Mouse (Mus musculus) forebrain, embryonic 15.5 days (tissue): Measurements from ENCODE around the gene Trim44. TPM values are rescaled to one million over a fixed set of nuclear protein-coding genes. Genes with fewer than 3 reads are reported as not detected.

Experiments
- ATAC-seq: fragments of 200-750 bp; cut with Nextera tagmentation; replicated peaks from 2 replicates; pipeline ENCODE4 v1.8.0; 2017; ENCODE audit warnings: mild to moderate bottlenecking, moderate TSS enrichment, moderate library complexity
- H3K27ac ChIP-seq: fragments of 300-500 bp; sonication (generic); replicated peaks from 2 replicates; pipeline ENCODE4 v1.5.1; 2015; ENCODE audit warnings: mild to moderate bottlenecking, inconsistent platforms
- H3K27me3 ChIP-seq: fragments of 300-500 bp; sonication (generic); 2 replicates; pipeline ENCODE4 v1.6.1; 2015; ENCODE audit warnings: inconsistent platforms
- H3K36me3 ChIP-seq: fragments of 300-500 bp; sonication (generic); 2 replicates; pipeline ENCODE4 v1.6.1; 2015; ENCODE audit warnings: mild to moderate bottlenecking, inconsistent platforms
- H3K4me1 ChIP-seq: fragments of 300-500 bp; sonication (generic); 2 replicates; pipeline ENCODE4 v1.6.1; 2015; ENCODE audit warnings: inconsistent platforms
- H3K4me2 ChIP-seq: fragments of 300-500 bp; sonication (generic); replicated peaks from 2 replicates; pipeline ENCODE4 v1.6.1; 2015; ENCODE audit warnings: mild to moderate bottlenecking, inconsistent platforms
- H3K4me3 ChIP-seq: fragments of 300-500 bp; sonication (generic); 2 replicates; pipeline ENCODE4 v1.5.1; 2015; ENCODE audit warnings: mild to moderate bottlenecking, inconsistent platforms
- H3K9ac ChIP-seq: fragments of 300-500 bp; sonication (generic); replicated peaks from 2 replicates; pipeline ENCODE4 v1.6.1; 2015; ENCODE audit warnings: mild to moderate bottlenecking, inconsistent platforms
- H3K9me3 ChIP-seq: fragments of 300-500 bp; sonication (generic); 2 replicates; pipeline ENCODE4 v1.6.1; 2016; ENCODE audit warnings: inconsistent platforms
- WGBS: fragments of 180-500 bp; shearing (Covaris S2); methylation state at CpG from one replicate; pipeline ENCODE4 v1.1.7; 2015; ENCODE audit warnings: mixed read lengths; 5-methylcytosine and 5-hydroxymethylcytosine counted together
- polyA plus RNA-seq: library from polyadenylated mRNA; unstranded; fragments of >200 nt; fragmentation: Nextera tagmentation; extraction: Ambion mirVana; gene quantifications from 2 replicates; pipeline ENCODE4 v1.2.1, GENCODE M21; 2015

Gene Trim44
- polyA plus RNA-seq, 1 experiment from 2014 or later = 57.1 TPM

DNA sequence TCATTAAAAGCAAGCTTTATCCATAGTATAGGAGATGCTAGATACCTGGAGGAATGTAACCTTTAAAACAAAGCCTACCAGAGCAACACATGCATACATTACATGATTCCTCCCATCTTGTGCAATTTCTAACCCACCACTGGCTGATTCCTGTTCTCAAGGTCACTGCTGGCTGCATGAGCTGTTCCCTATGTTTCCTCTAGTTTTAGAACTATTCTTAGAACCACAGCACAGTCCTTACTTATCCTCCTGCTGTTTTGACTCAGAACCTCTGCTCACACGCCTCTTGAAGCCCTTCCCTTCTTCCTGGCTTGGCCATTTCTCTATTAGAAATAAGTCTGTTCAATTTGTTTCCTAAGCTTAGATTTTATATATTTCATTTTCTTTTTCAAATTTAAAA is 28.7 kb downstream of the Trim44 start:
- no peaks in the 10 kb centered on the region for H3K27me3 ChIP-seq
- H3K4me3 ChIP-seq = no peak overlapping the region
- no peak overlapping the region for H3K27ac ChIP-seq
- no peak overlapping the region for H3K4me2 ChIP-seq
- peaks cover 5% of the 10 kb centered on the region; the same call in 1 of the 2 replicates for H3K36me3 ChIP-seq
- H3K9me3 ChIP-seq = no peaks in the 10 kb centered on the region
- H3K9ac ChIP-seq = no peak overlapping the region
- WGBS = 83% methylated on average over 1 of the region's 1 CpGs
- no peak for ATAC-seq
- 0 out of 2 replicates have a peak, but pooled peaks cover 6% of the 10 kb centered on the region for H3K4me1 ChIP-seq

DNA sequence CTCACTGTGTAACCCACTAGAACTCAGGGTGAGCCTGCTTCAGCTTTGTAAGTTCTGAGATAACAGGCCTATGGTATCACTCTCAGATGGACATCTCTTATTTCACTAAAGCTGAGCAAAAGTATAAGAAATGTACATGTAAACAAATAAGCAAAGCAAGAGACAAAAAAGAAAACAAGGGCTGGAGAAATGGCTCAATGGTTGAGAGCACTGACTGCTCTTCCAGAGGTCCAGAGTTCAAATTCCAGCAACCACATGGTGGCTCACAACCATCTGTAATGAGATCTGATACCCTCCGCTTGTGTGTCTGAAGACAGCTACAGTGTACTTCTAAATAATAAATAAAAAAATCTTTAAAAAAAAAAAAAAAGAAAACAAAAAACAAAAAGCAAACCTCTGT is 29.2 kb downstream of the Trim44 start:
- WGBS = 100% methylated on average over 1 of the region's 1 CpGs
- no peak overlapping the region for H3K4me3 ChIP-seq
- no peaks in the 10 kb centered on the region for H3K27me3 ChIP-seq
- H3K9me3 ChIP-seq = no peaks in the 10 kb centered on the region
- no peak overlapping the region for H3K9ac ChIP-seq
- no peak for ATAC-seq
- no peak overlapping the region for H3K27ac ChIP-seq
- H3K36me3 ChIP-seq = peaks cover 5% of the 10 kb centered on the region; the same call in 1 of the 2 replicates
- no peak overlapping the region for H3K4me2 ChIP-seq
- 0 out of 2 replicates have a peak, but pooled peaks cover 4% of the 10 kb centered on the region for H3K4me1 ChIP-seq

DNA sequence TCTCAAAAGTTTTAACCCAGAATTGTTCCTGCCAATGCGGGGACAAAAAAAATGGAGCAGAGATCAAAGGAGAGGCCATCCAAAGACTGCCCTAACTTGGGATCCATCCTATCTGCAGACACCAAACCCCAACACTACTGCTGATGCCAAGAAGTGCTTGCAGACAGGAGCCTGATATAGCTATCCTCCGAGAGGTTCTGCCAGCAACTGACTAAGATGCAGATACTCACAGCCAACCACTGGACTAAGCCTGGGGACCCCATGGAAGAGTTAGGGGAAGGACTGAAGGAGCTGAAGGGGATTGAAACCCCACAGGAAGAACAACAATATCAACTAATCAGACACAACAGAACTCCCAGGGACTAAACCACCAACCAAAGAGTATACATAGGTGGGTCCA is 30.3 kb downstream of the Trim44 start:
- Histone ChIP-seq H3K27me3 (no peaks in the 10 kb centered on the region), H3K4me2 (no peak overlapping the region), H3K9me3 (no peaks in the 10 kb centered on the region), H3K4me1 (0 out of 2 replicates have a peak, but pooled peaks cover 3% of the 10 kb centered on the region), H3K4me3 (no peak overlapping the region), H3K9ac (no peak overlapping the region), H3K36me3 (peaks cover 5% of the 10 kb centered on the region; the same call in 1 of the 2 replicates), H3K27ac (no peak overlapping the region)
- WGBS = 97% methylated on average over 2 of the region's 2 CpGs
- no peak for ATAC-seq

DNA sequence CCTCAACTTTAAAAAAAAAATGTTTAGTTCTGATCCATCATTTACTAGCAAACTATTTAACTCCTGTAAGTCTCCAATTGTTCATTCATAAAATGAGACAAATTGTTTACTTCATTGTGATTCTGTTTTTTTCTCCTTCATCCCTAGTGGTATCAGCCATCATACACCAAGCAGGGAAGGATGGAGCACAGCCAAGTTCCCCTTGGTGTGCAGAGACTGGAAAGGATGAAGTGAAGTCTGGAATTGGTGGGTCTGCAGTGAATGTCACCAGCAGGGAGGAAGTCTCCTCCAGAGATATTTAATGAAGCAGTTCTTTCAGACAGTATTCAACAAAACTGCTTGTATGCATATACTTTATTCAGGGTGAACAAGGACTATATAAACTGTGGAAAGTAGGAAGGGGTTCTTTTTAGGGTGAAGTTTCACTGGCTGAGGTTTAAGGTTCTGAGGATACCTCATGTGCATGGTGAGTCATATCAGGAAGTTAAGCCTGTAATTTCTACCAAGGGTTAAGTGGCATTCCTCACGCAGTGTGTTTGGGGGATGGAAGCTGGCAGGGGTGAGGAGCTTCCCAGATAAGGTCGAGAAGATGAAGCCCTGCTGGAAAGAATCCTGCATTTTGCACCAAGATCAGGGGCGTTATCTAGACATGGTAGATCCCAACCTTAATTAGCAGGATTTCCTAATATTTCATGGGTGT is 34.1 kb downstream of the Trim44 start:
- no peaks in the 10 kb centered on the region for H3K27me3 ChIP-seq
- 0 out of 2 replicates have a peak, but pooled peaks cover 3% of the 10 kb centered on the region for H3K4me1 ChIP-seq
- no peak overlapping the region for H3K27ac ChIP-seq
- H3K4me2 ChIP-seq = no peak overlapping the region
- no peak overlapping the region for H3K9ac ChIP-seq
- H3K4me3 ChIP-seq = no peak overlapping the region
- no peaks in the 10 kb centered on the region for H3K9me3 ChIP-seq
- no peak for ATAC-seq
- WGBS = 72% methylated on average over 3 of the region's 3 CpGs
- H3K36me3 ChIP-seq = peaks cover 3% of the 10 kb centered on the region; the same call in 1 of the 2 replicates

DNA sequence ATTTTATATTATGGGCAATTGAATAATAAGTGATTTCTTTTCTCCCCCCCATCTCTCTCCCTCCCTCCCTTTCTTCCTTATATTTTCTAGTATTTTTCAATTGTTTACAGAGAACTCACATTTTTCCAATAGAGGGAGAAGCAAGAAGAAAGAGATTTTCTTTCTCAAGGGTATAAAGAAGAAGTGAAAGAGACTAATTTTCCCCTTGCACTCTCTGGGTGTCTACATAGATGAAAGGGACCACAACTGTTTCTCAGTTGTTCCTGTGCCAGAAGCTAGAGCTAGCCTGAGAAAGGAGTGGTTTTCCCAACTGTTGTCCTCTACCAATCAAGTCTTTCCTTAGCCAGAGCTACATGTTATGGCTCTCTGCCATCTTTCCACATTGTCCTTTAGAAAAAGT is 34.9 kb downstream of the Trim44 start:
- Histone ChIP-seq H3K36me3 (peaks cover 3% of the 10 kb centered on the region; the same call in 1 of the 2 replicates), H3K27me3 (no peaks in the 10 kb centered on the region), H3K27ac (no peak overlapping the region), H3K9me3 (no peaks in the 10 kb centered on the region), H3K4me1 (0 out of 2 replicates have a peak, but pooled peaks cover 3% of the 10 kb centered on the region), H3K4me2 (no peak overlapping the region), H3K9ac (no peak overlapping the region), H3K4me3 (no peak overlapping the region)
- no peak for ATAC-seq

DNA sequence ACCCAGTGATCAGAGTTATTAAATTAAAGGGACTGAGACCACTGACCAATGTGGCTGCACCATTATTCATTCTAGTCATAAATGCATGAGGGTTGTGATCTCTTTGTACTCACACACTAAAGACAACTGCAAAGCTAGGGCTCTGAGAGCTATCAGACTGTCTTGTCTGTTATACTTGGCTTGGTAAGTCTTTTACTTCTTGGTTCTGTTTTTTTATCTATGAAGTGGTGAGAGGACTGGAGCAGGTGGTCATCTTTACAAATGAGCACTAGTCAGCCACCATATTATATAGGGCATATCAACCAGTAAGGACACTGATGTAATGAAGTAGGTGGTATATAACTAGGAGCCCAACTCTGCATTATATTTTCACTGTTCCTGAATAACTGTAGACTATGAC is 36.3 kb downstream of the Trim44 start:
- H3K9me3 ChIP-seq = no peaks in the 10 kb centered on the region
- H3K4me3 ChIP-seq = no peak overlapping the region
- no peak for ATAC-seq

DNA sequence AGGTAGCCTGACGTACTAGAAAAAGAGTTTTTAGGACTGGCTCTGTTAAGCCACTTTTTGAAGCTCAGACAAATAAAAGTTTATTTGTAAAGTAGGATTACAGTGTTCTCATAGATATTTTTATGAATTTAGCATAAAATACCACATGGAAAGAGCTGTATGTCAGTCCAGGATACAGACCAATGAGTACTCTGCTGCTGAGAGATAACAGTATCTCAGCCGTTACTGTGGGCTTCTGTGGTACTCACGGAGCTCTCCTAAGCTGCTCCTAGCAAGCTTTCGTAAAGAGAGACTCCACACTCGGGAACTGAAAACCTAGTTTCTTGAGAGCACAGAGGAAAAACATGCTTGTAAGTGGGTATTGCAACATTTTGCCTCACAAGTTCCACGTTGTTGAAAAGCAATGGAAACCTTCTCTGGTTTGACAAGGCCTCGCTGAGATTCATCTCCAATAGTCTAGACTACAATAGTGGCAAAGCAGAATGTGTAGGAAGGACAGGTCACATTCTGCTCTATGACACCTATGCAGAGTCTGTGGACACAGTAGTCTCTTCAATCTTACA is 41.6 kb downstream of the Trim44 start:
- Histone ChIP-seq H3K27ac (no peak overlapping the region), H3K27me3 (no peaks in the 10 kb centered on the region), H3K4me3 (no peak overlapping the region), H3K36me3 (no peaks in the 10 kb centered on the region), H3K4me1 (peaks cover 16% of the 10 kb centered on the region), H3K9me3 (no peaks in the 10 kb centered on the region), H3K9ac (no peak overlapping the region), H3K4me2 (no peak overlapping the region)
- ATAC-seq = no peak
- WGBS = 93% methylated on average over 7 of the region's 7 CpGs

More for the DNA sequence above, 36.3 kb downstream of the Trim44 start:
- H3K9ac ChIP-seq = no peak overlapping the region
- peaks cover 3% of the 10 kb centered on the region; the same call in 1 of the 2 replicates for H3K36me3 ChIP-seq
- no peaks in the 10 kb centered on the region for H3K27me3 ChIP-seq
- H3K27ac ChIP-seq = no peak overlapping the region
- H3K4me1 ChIP-seq = 0 out of 2 replicates have a peak, but pooled peaks cover 3% of the 10 kb centered on the region
- no peak overlapping the region for H3K4me2 ChIP-seq

DNA sequence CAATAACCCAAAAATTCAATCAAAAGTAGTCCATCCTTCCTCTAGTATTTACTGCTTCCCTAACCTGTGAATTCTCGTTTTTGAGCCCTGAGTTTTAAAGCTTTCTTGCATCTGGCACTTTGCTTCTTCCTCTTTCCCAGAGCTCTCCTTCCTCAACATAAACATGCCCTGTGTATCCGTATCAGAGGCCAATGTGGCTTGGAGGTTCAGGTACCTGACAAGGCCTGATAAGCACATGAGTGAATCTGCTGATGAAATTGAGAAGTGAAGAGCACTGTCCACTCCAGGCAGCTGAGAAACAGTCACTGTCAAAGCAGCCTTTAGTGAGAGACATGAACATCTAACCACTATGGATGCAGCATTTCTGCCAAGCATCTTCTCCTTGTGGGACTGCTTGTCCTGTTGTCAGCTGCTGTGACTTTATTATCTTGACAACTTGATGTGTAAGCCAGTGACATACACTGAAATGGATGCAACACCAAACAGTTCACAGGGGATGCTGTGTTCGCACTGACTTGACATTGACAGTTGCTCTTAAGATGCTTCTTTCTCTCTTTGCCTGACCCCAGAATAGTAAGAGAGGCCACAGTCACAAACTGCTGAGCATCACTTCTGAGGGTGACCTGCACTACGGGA is 42.9 kb downstream of the Trim44 start:
- no peaks in the 10 kb centered on the region for H3K9me3 ChIP-seq
- no peak overlapping the region for H3K27ac ChIP-seq
- no peak overlapping the region for H3K4me2 ChIP-seq
- H3K4me3 ChIP-seq = no peak overlapping the region
- H3K27me3 ChIP-seq = no peaks in the 10 kb centered on the region
- H3K4me1 ChIP-seq = peaks cover 16% of the 10 kb centered on the region
- WGBS = 92% methylated on average over 4 of the region's 4 CpGs
- H3K9ac ChIP-seq = no peak overlapping the region
- no peaks in the 10 kb centered on the region for H3K36me3 ChIP-seq
- ATAC-seq = no peak

DNA sequence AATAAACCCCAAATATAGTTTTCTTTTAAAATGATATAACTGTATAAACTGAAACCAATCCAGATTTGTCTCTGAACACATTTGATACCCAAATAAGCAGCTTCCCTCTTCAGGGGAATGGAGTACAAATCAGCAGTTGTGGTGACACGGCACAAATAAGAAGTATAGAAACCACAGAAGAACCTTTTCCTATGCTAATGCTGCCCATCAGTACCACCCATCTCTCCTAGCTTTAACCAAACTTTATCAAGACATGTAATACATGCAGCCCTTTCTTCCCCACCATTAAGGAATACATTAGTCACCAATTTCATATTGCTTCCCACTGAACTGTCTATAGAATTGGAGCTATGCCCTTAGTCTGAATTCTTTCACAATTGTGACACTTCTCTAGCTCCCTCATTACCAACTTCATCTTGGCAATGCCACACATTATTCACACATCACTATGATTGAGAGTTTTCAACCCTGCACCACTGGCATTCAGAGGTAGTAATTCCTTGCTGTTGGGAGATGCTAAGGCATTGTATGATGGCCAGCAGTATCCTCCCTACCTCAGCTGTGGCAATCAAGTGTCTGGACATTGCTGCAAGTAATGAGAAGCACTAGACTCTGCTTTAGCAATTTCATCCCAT is 44.6 kb downstream of the Trim44 start:
- no peak overlapping the region for H3K4me2 ChIP-seq
- no peaks in the 10 kb centered on the region for H3K36me3 ChIP-seq
- no peak overlapping the region for H3K4me3 ChIP-seq
- ATAC-seq = no peak
- no peaks in the 10 kb centered on the region for H3K9me3 ChIP-seq
- 66% methylated on average over 1 of the region's 1 CpGs for WGBS
- no peaks in the 10 kb centered on the region for H3K27me3 ChIP-seq
- no peak overlapping the region for H3K27ac ChIP-seq
- H3K9ac ChIP-seq = no peak overlapping the region
- H3K4me1 ChIP-seq = peaks cover 16% of the 10 kb centered on the region

DNA sequence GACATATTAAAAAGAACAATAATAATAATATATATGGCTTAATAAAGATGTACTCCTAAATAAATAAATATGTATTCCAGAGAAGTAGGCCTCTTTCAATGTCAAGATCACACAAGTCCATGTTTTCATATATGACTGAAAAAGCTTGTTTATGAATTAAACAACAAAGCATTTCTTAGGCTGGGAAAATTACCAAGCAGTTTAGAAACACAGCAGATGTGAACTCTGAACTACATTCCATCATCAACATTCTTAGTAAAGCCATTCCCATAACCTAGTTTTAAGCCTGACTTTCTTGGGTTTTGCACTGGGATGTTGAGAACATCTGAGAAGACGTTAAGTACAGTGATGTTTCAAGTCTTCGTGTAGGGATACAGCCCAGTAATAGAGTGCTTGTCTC is 45.4 kb downstream of the Trim44 start:
- ATAC-seq = no peak
- H3K27me3 ChIP-seq = no peaks in the 10 kb centered on the region
- H3K4me3 ChIP-seq = no peak overlapping the region
- H3K9me3 ChIP-seq = no peaks in the 10 kb centered on the region
- H3K36me3 ChIP-seq = peaks cover 1% of the 10 kb centered on the region
- no peak overlapping the region for H3K27ac ChIP-seq
- no peak overlapping the region for H3K9ac ChIP-seq
- H3K4me2 ChIP-seq = no peak overlapping the region
- WGBS = 79% methylated on average over 2 of the region's 2 CpGs
- H3K4me1 ChIP-seq = peaks cover 16% of the 10 kb centered on the region

DNA sequence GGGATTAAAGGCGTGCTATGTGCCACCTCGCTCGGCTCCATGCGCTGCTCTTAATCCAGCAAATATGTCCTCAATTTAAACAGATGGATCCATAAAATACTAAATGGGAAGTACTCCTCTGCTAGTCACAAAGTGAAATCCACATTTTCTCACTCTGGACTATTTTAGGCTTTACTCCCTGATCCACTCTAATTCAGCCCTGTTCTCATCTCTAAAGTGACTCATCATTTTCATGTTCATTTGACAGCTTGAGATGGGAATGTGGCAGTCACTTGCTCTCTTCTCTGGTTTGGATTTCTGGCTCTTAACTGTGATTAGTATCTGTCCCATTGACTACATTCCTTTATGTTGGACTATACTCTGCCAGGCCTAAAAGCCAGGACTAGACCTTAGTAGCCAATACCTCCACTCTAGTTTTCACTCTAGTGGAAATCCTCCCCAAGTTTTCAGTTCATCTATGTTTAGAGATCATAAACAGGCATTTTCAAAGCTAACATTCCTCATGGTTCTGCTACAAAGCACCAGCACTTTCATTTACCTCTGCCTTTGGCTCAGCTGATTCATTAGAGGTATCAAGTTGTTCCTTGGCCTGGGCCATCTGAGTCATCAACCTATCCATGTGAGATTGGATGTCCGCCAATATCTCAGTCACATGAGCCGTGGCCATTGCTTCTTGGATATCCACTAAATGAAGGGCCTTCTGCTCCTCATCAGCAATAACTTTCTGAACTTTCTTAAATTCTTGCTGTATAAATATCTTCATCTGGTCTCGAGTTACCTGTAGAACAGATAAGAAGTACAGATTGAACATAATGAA is 50.5 kb downstream of the Trim44 start:
- no peaks in the 10 kb centered on the region for H3K9me3 ChIP-seq
- H3K9ac ChIP-seq = no peak overlapping the region
- H3K4me1 ChIP-seq = peaks cover 5% of the 10 kb centered on the region
- WGBS = 94% methylated on average over 7 of the region's 7 CpGs
- H3K27ac ChIP-seq = no peak overlapping the region
- no peak overlapping the region for H3K4me2 ChIP-seq
- no peaks in the 10 kb centered on the region for H3K27me3 ChIP-seq
- no peak overlapping the region for H3K4me3 ChIP-seq
- no peak for ATAC-seq
- peaks cover 17% of the 10 kb centered on the region for H3K36me3 ChIP-seq
